Mouse (Mus musculus) cerebellum, adult 8-10 months (tissue): ENCODE results near the gene Drd5.

Experiments used
- DNase-seq: peaks from one replicate; pipeline ENCODE4 v3.0.0; 2022

Drd5 gene

DNA sequence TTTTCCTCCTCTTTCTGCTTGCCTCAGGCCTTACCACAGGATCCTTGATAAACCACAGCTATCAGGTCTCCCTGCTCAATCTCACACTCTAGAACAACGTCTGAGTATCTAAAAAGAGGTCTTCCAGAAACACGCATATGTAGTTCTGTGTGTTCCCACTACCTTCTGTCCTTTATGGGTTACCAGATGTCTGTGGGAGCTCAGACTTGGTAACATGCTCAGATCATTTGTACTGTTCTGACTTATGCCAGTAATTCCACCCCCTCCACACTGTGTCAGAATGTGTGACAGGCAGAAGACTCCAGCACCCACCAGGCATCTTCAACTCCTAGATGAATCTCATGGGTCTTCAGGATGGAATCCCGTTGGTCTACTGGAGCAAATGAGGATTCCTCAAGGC, 37.8 kb downstream of the Drd5 start:
- no peak for DNase-seq

DNA sequence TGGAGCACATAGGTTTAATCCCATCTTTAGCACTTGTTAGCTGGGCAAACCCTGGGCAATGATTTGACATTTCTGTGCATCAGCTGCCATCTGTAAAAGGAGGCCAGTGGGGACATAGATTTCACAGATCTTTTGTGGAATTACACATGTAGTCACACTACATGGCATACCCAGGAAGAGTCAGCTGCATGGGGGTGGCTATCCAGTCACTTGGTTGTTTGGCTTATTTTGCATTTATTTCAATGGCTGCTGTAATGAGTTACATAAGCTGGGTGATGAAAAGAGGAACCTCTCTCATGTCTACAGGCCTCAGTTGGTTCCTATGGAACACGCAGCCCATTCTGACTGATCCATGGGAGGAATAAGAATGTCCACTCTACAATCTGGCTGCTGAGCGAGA, 40.5 kb downstream of the Drd5 start:
- DNase-seq, result no peak

DNA sequence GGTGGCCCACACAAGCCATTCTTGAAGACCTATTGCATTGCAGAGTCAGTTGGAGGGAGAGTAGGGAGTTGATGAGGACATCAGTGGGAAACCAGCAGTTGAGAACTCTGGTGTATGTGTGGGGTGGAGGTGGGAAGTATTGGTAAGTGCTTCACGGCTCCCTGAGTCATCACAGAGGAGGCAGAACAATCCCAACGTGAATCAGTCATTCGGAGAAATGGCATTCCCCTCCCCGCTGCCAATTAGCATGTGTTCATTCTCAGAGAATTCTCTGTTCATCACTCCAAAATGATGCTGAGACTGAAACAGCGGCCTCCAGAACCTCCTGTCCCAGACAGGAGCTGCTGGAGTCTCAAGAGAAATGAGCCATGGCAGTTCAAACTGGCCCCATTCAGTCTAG, 45.2 kb downstream of the Drd5 start:
- DNase-seq, result no peak

DNA sequence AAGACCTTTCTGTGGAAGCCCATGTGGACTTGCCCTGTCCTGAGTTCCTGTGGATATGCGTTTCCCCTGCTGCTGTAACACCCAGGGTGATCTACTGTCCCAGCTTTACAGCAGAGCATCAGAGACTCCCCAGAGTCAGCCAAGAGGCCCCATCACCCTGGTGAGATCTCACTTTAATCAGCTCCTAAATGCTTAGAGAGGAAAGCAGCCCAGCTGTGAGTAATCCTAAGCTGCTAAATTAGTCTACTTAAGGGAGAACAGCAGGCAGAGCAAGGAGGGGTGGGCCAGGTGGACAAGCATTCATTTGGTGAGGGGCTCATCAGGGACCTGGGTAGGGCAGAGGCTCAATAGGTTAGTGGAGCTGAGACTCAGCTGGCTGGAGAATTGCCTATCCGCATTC, 46.4 kb downstream of the Drd5 start:
- no peak for DNase-seq

DNA sequence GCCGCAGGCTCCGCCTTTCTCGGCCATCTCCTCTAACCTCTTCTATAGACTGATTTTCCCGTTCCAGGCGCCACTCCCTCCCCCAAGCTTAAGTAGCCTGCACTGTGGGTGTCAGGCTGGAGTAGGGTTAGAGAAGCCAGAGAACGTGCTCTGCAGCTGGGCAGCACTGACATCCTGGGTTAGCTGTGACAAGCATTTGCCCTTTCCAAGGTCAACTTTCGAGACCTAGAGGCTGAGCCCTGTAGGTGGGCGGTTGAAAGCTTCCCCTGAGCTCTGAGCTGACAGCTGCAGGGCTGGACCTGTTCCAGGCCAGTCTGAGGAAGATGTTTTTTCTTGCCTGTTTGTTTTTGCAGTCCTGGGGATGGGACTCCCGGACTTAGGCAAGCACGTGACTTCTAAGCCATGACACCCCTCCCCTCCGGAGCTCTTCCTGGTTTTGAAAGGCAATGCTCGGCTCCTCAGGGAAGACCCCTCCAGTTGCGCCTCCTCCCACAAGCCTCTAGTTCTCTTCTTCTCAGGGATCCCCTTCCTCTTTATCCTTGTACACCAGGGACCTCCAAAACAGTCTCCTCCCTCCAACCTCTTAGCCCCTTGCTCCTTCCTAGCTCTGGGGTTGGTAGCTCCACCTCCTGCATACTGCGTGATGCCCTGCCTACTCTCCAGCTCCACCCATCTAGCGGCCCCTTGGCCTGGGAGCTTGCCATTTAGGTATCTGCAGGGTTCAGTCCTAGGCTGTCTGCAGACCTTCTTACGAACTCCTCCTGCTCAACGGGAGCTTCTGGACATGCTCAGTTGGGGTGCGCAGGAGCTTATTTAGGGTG, 47.7 kb downstream of the Drd5 start:
- DNase-seq, result peak; percentile 4

DNA sequence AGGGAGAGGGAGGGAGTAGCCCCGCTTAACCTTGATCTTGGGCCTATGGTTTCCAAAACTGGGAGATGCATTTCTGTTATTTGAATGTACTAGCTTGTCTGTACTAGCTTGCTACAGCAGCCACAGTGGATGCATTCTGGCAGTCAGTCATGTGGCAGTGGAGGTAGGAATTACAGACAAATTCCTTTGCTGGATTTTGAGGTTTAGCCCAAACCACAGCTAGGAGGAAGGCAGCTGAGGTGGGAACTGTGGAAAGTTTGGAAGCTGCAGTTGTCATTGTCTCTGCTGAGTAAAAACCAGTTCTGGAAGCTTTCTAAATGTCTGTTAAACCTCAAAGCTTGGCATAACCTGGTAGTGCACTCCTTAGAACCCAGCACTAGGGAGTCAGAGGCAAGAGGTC, 52.1 kb downstream of the Drd5 start:
- no peak for DNase-seq
